Mouse (Mus musculus): ENCODE results near the gene Osbp2. TPM values are rescaled to one million over a fixed set of nuclear protein-coding genes. Genes with fewer than 3 reads are reported as not detected.

Gene Osbp2
- polyA plus RNA-seq, 1 experiment from 2014 or later: 22.7 TPM

- H3K27ac ChIP-seq (ENCODE audit: low read depth, low read length): no peak overlapping the region
- H3K4me1 ChIP-seq (ENCODE audit: control insufficient read depth, insufficient read depth, low read length): no peaks in the 10 kb centered on the region
- ATAC-seq (ENCODE audit: low read depth): no peak
- 77% methylated on average over 7 of the region's 7 CpGs for WGBS
- H3K27me3 ChIP-seq (ENCODE audit: control insufficient read depth, insufficient read depth, low read length): no peaks in the 10 kb centered on the region
- H3K4me3 ChIP-seq (ENCODE audit: low read depth, low read length): no peak overlapping the region
- H3K4me2 ChIP-seq (ENCODE audit: low read depth, low read length): no peak overlapping the region
- no peak overlapping the region for H3K9ac ChIP-seq (replicated peaks; ENCODE audit: low read depth, low read length)
- H3K36me3 ChIP-seq (ENCODE audit: control insufficient read depth, insufficient read depth, low read length): no peaks in the 10 kb centered on the region
- H3K9me3 ChIP-seq (ENCODE audit: control insufficient read depth, low read length): no peaks in the 10 kb centered on the region
These were observed 160.4 kb downstream of the Osbp2 start for GRCm38 (mm10) chr11:3703089-3703992.

GRCm38 (mm10) chr11:3697441-3697840 lies 166.3 kb downstream of the Osbp2 start:
- no peak overlapping the region for H3K27ac ChIP-seq (ENCODE audit: low read depth, low read length)
- no peak overlapping the region for H3K4me2 ChIP-seq (ENCODE audit: low read depth, low read length)
- no peaks in the 10 kb centered on the region for H3K36me3 ChIP-seq (ENCODE audit: control insufficient read depth, insufficient read depth, low read length)
- H3K27me3 ChIP-seq (ENCODE audit: control insufficient read depth, insufficient read depth, low read length): no peaks in the 10 kb centered on the region
- H3K4me3 ChIP-seq (ENCODE audit: low read depth, low read length): no peak overlapping the region
- whole genome bisulfite sequencing: 79% methylated on average over 3 of the region's 3 CpGs
- H3K9me3 ChIP-seq (ENCODE audit: control insufficient read depth, low read length): no peaks in the 10 kb centered on the region
- no peak overlapping the region for H3K9ac ChIP-seq (replicated peaks; ENCODE audit: low read depth, low read length)
- no peak for ATAC-seq (ENCODE audit: low read depth)
- no peaks in the 10 kb centered on the region for H3K4me1 ChIP-seq (ENCODE audit: control insufficient read depth, insufficient read depth, low read length)

GRCm38 (mm10) chr11:3696086-3696616 lies 167.6 kb downstream of the Osbp2 start:
- Histone ChIP-seq H3K27me3 (ENCODE audit: control insufficient read depth, insufficient read depth, low read length) (no peaks in the 10 kb centered on the region), H3K4me1 (ENCODE audit: control insufficient read depth, insufficient read depth, low read length) (no peaks in the 10 kb centered on the region), H3K4me2 (ENCODE audit: low read depth, low read length) (no peak overlapping the region), H3K27ac (ENCODE audit: low read depth, low read length) (no peak overlapping the region), H3K9ac (replicated peaks; ENCODE audit: low read depth, low read length) (no peak overlapping the region), H3K36me3 (ENCODE audit: control insufficient read depth, insufficient read depth, low read length) (peaks cover 6% of the 10 kb centered on the region; the same call in 1 of the 2 replicates), H3K4me3 (ENCODE audit: low read depth, low read length) (no peak overlapping the region), H3K9me3 (ENCODE audit: control insufficient read depth, low read length) (no peaks in the 10 kb centered on the region)
- WGBS: 83% methylated on average over 5 of the region's 5 CpGs
- no peak for ATAC-seq (ENCODE audit: low read depth)

- Histone ChIP-seq H3K9ac (replicated peaks; ENCODE audit: low read depth, low read length) (no peak overlapping the region), H3K4me2 (ENCODE audit: low read depth, low read length) (no peak overlapping the region), H3K4me1 (ENCODE audit: control insufficient read depth, insufficient read depth, low read length) (no peaks in the 10 kb centered on the region), H3K9me3 (ENCODE audit: control insufficient read depth, low read length) (no peaks in the 10 kb centered on the region), H3K4me3 (ENCODE audit: low read depth, low read length) (no peak overlapping the region), H3K27me3 (ENCODE audit: control insufficient read depth, insufficient read depth, low read length) (no peaks in the 10 kb centered on the region), H3K27ac (ENCODE audit: low read depth, low read length) (no peak overlapping the region), H3K36me3 (ENCODE audit: control insufficient read depth, insufficient read depth, low read length) (peaks cover 42% of the 10 kb centered on the region)
- ATAC-seq (ENCODE audit: low read depth): no peak
- 100% methylated on average over 2 of the region's 2 CpGs for WGBS
These were observed 172.0 kb downstream of the Osbp2 start for GRCm38 (mm10) chr11:3691746-3692145.

- WGBS: 89% methylated on average over 2 of the region's 2 CpGs
These were observed 176.8 kb downstream of the Osbp2 start for GRCm38 (mm10) chr11:3686885-3687284.

GRCm38 (mm10) chr11:3686318-3686717 lies 177.4 kb downstream of the Osbp2 start:
- Histone ChIP-seq H3K9me3 (ENCODE audit: control insufficient read depth, low read length) (no peaks in the 10 kb centered on the region), H3K36me3 (ENCODE audit: control insufficient read depth, insufficient read depth, low read length) (peaks cover 81% of the 10 kb centered on the region), H3K27ac (ENCODE audit: low read depth, low read length) (no peak overlapping the region), H3K9ac (replicated peaks; ENCODE audit: low read depth, low read length) (no peak overlapping the region), H3K4me2 (ENCODE audit: low read depth, low read length) (no peak overlapping the region), H3K4me1 (ENCODE audit: control insufficient read depth, insufficient read depth, low read length) (no peaks in the 10 kb centered on the region), H3K4me3 (ENCODE audit: low read depth, low read length) (no peak overlapping the region), H3K27me3 (ENCODE audit: control insufficient read depth, insufficient read depth, low read length) (no peaks in the 10 kb centered on the region)
- WGBS: 98% methylated on average over 2 of the region's 2 CpGs
- ATAC-seq (ENCODE audit: low read depth): no peak

More at GRCm38 (mm10) chr11:3686885-3687284, 176.8 kb downstream of the Osbp2 start:
- no peak for ATAC-seq (ENCODE audit: low read depth)
- Histone ChIP-seq H3K9me3 (ENCODE audit: control insufficient read depth, low read length) (no peaks in the 10 kb centered on the region), H3K27ac (ENCODE audit: low read depth, low read length) (no peak overlapping the region), H3K36me3 (ENCODE audit: control insufficient read depth, insufficient read depth, low read length) (peaks cover 83% of the 10 kb centered on the region), H3K4me3 (ENCODE audit: low read depth, low read length) (no peak overlapping the region), H3K4me2 (ENCODE audit: low read depth, low read length) (no peak overlapping the region), H3K27me3 (ENCODE audit: control insufficient read depth, insufficient read depth, low read length) (no peaks in the 10 kb centered on the region), H3K9ac (replicated peaks; ENCODE audit: low read depth, low read length) (no peak overlapping the region), H3K4me1 (ENCODE audit: control insufficient read depth, insufficient read depth, low read length) (no peaks in the 10 kb centered on the region)

GRCm38 (mm10) chr11:3685431-3685830 lies 178.3 kb downstream of the Osbp2 start:
- ATAC-seq (ENCODE audit: low read depth): no peak
- WGBS: 98% methylated on average over 8 of the region's 8 CpGs
- Histone ChIP-seq H3K4me2 (ENCODE audit: low read depth, low read length) (no peak overlapping the region), H3K27me3 (ENCODE audit: control insufficient read depth, insufficient read depth, low read length) (no peaks in the 10 kb centered on the region), H3K27ac (ENCODE audit: low read depth, low read length) (no peak overlapping the region), H3K36me3 (ENCODE audit: control insufficient read depth, insufficient read depth, low read length) (peaks cover 83% of the 10 kb centered on the region), H3K4me1 (ENCODE audit: control insufficient read depth, insufficient read depth, low read length) (no peaks in the 10 kb centered on the region), H3K4me3 (ENCODE audit: low read depth, low read length) (no peak overlapping the region), H3K9me3 (ENCODE audit: control insufficient read depth, low read length) (no peaks in the 10 kb centered on the region), H3K9ac (replicated peaks; ENCODE audit: low read depth, low read length) (no peak overlapping the region)

GRCm38 (mm10) chr11:3684723-3685430 lies 178.8 kb downstream of the Osbp2 start:
- H3K4me2 ChIP-seq (ENCODE audit: low read depth, low read length): no peak overlapping the region
- 86% methylated on average over 5 of the region's 5 CpGs for WGBS
- no peak overlapping the region for H3K9ac ChIP-seq (replicated peaks; ENCODE audit: low read depth, low read length)
- no peak for ATAC-seq (ENCODE audit: low read depth)
- peaks cover 86% of the 10 kb centered on the region for H3K36me3 ChIP-seq (ENCODE audit: control insufficient read depth, insufficient read depth, low read length)
- H3K4me1 ChIP-seq (ENCODE audit: control insufficient read depth, insufficient read depth, low read length): no peaks in the 10 kb centered on the region
- H3K9me3 ChIP-seq (ENCODE audit: control insufficient read depth, low read length): no peaks in the 10 kb centered on the region
- no peak overlapping the region for H3K27ac ChIP-seq (ENCODE audit: low read depth, low read length)
- no peak overlapping the region for H3K4me3 ChIP-seq (ENCODE audit: low read depth, low read length)
- H3K27me3 ChIP-seq (ENCODE audit: control insufficient read depth, insufficient read depth, low read length): no peaks in the 10 kb centered on the region

- Histone ChIP-seq H3K36me3 (ENCODE audit: control insufficient read depth, insufficient read depth, low read length) (peaks cover 85% of the 10 kb centered on the region), H3K4me3 (ENCODE audit: low read depth, low read length) (no peak overlapping the region)
- WGBS: 95% methylated on average over 1 of the region's 1 CpGs
These were observed 179.5 kb downstream of the Osbp2 start for GRCm38 (mm10) chr11:3684232-3684631.

More at GRCm38 (mm10) chr11:3684232-3684631, 179.5 kb downstream of the Osbp2 start:
- ATAC-seq (ENCODE audit: low read depth): no peak
- Histone ChIP-seq H3K9me3 (ENCODE audit: control insufficient read depth, low read length) (no peaks in the 10 kb centered on the region), H3K4me2 (ENCODE audit: low read depth, low read length) (no peak overlapping the region), H3K9ac (replicated peaks; ENCODE audit: low read depth, low read length) (no peak overlapping the region), H3K27me3 (ENCODE audit: control insufficient read depth, insufficient read depth, low read length) (no peaks in the 10 kb centered on the region), H3K4me1 (ENCODE audit: control insufficient read depth, insufficient read depth, low read length) (no peaks in the 10 kb centered on the region), H3K27ac (ENCODE audit: low read depth, low read length) (no peak overlapping the region)
